Mouse (Mus musculus) hindbrain, postnatal 0 days (tissue): ENCODE measurements at regions not wholly inside any gene's neighbourhood (a gene's known extent, or its start where the extent isn't known, plus 50 kb on each side); places are given as distances from the start of the nearest gene placed in this dataset.

ENCODE experiments used
- ATAC-seq: fragments of 200-750 bp; cut with Nextera tagmentation; 2 replicates; pipeline ENCODE4 v1.8.0; 2017; ENCODE audit warnings: mild to moderate bottlenecking, moderate TSS enrichment, moderate library complexity
- DNase-seq: peaks from one replicate; pipeline ENCODE4 v3.0.0-alpha.2; 2015; ENCODE audit warnings: low spot score
- H3K27ac ChIP-seq: fragments of 300-500 bp; sonication (generic); 2 replicates; pipeline ENCODE4 v1.5.1; 2014; ENCODE audit warnings: mild to moderate bottlenecking
- H3K27me3 ChIP-seq: fragments of 300-500 bp; sonication (generic); 2 replicates; pipeline ENCODE4 v1.6.1; 2014; ENCODE audit warnings: low read length, mixed read lengths; ENCODE audit not compliant: insufficient read depth
- H3K36me3 ChIP-seq: fragments of 300-500 bp; sonication (generic); 2 replicates; pipeline ENCODE4 v1.6.1; 2014; ENCODE audit warnings: low read length, mixed read lengths; ENCODE audit not compliant: insufficient read depth
- H3K4me1 ChIP-seq: fragments of 300-500 bp; sonication (generic); 2 replicates; pipeline ENCODE4 v1.6.1; 2014; ENCODE audit warnings: antibody characterized with exemption, low read length, mixed read lengths; ENCODE audit not compliant: insufficient read depth
- H3K4me2 ChIP-seq: fragments of 300-500 bp; sonication (generic); 2 replicates; pipeline ENCODE4 v1.6.1; 2014; ENCODE audit warnings: low read depth, mild to moderate bottlenecking, low read length, moderate library complexity, mixed read lengths
- H3K4me3 ChIP-seq: fragments of 300-500 bp; sonication (generic); 2 replicates; pipeline ENCODE4 v1.5.1; 2014; ENCODE audit warnings: low read length
- H3K9ac ChIP-seq: fragments of 300-500 bp; sonication (generic); replicated peaks from 2 replicates; pipeline ENCODE4 v1.6.1; 2014; ENCODE audit warnings: mild to moderate bottlenecking, low read length, moderate library complexity, mixed read lengths
- H3K9me3 ChIP-seq: fragments of 300-500 bp; sonication (generic); 2 replicates; pipeline ENCODE4 v1.6.1; 2016; ENCODE audit warnings: low read length, mixed read lengths
- CTCF ChIP-seq: IDR thresholded peaks from 2 replicates; pipeline ENCODE4 v1.5.1; 2016; ENCODE audit warnings: antibody characterized with exemption, control low read depth, low read depth
- WGBS: fragments of 180-500 bp; shearing (Covaris S2); extraction: QIAGEN DNeasy Blood & Tissue Kit; methylation state at CpG from one replicate; pipeline ENCODE4 v1.1.7; 2014; 5-methylcytosine and 5-hydroxymethylcytosine counted together

DNA sequence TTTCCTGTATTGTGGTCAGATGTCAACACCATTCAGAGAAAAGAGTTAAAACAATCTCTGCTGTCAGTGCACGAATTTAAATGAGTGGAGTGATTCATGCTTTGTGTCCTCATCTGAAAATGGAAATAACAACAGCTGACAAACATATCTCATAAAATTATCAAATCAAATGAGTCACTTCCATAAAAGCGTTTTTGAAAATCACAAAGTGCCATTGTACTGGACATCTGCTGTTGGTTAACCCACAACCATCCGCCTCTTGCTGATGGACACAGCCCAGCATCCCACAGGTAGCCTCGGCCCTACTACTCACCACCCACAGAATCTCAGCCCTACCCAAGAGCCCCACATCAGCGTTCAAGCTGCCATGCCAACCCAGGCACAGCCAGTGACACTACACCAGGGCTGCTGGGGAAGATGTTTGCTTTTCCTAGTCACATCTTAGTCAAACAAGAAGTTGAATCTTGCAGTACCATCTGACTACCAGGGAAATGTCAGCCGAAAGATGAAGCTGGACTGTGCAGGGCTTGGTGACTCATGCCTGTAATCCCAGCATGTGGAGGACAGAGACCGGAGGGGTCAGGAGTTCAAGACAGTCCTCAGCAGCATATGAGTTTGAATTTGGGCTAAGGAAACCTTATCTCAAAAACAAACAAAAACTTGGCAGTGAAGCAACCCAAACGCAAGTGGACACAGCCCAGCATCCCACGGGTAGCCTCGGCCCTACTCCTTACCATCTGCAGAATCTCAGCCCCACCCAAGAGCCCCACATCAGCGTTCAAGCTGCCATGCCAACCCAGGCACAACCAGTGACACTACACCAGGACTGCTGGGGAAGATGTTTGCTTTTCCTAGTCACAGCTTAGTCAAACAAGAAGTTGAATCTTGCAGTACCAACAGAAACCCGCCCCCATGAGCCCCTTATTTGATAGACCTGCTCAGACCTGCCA is 131.9 kb upstream of the Noct start:
- no peak overlapping the region for H3K9ac ChIP-seq
- peaks cover 14% of the 10 kb centered on the region for H3K4me1 ChIP-seq
- no peaks in the 10 kb centered on the region for H3K36me3 ChIP-seq
- no peaks in the 10 kb centered on the region for H3K27me3 ChIP-seq
- DNase-seq (no peak), ATAC-seq (no peak)
- no peak overlapping the region for H3K27ac ChIP-seq
- H3K4me2 ChIP-seq = no peak overlapping the region
- TF ChIP-seq CTCF = no peak
- WGBS = 85% methylated on average over 12 of the region's 12 CpGs
- no peaks in the 10 kb centered on the region for H3K9me3 ChIP-seq
- no peak overlapping the region for H3K4me3 ChIP-seq

- H3K4me1 ChIP-seq = peaks cover 7% of the 10 kb centered on the region; the same call in 1 of the 2 replicates
- DNase-seq (peak; percentile 72), ATAC-seq (peak; percentile 67)
- H3K27ac ChIP-seq = peak overlapping the region; percentile 65
- H3K9ac ChIP-seq = no peak overlapping the region; the same call in 1 of the 2 replicates
- no peak for TF ChIP-seq CTCF
- no peaks in the 10 kb centered on the region for H3K36me3 ChIP-seq
- 19% methylated on average over 14 of the region's 14 CpGs for WGBS
- peak overlapping the region; percentile 31; the same call in 1 of the 2 replicates for H3K4me2 ChIP-seq
- H3K27me3 ChIP-seq = no peaks in the 10 kb centered on the region
- H3K9me3 ChIP-seq = no peaks in the 10 kb centered on the region
- no peak overlapping the region for H3K4me3 ChIP-seq
Measured at GRCm38 (mm10) chr3:51095847-51096447, 128.3 kb upstream of the Noct start.

DNA sequence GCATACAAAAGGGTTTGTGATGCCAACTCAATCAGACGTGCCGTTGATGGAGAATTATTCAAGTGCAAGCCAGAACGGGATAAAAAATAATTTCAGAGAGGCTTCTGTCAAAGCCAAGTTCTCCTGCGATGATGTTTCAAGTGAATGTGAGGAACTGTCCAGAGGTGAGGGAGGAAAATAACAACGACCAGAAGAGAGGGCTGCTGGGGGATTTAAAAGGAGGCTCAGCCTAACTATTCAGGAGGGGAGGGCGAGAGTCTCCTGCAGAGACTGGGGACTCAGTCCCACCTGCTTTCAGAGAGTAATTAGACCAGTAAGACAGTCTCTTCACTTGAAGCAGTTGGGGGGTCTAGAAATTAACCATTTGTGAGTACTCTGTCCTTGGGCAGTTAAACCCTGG is 127.7 kb upstream of the Noct start:
- 11% methylated on average over 6 of the region's 6 CpGs for WGBS
- H3K9ac ChIP-seq = no peak overlapping the region
- peak overlapping the region; percentile 65 for H3K27ac ChIP-seq
- ATAC-seq = peak; percentile 67
- H3K4me2 ChIP-seq = peak overlapping the region; percentile 31; the same call in 1 of the 2 replicates
- peaks cover 7% of the 10 kb centered on the region; the same call in 1 of the 2 replicates for H3K4me1 ChIP-seq
- H3K36me3 ChIP-seq = no peaks in the 10 kb centered on the region
- DNase-seq = peak; percentile 44
- no peaks in the 10 kb centered on the region for H3K9me3 ChIP-seq
- no peak for TF ChIP-seq CTCF
- no peaks in the 10 kb centered on the region for H3K27me3 ChIP-seq
- H3K4me3 ChIP-seq = no peak overlapping the region

DNA sequence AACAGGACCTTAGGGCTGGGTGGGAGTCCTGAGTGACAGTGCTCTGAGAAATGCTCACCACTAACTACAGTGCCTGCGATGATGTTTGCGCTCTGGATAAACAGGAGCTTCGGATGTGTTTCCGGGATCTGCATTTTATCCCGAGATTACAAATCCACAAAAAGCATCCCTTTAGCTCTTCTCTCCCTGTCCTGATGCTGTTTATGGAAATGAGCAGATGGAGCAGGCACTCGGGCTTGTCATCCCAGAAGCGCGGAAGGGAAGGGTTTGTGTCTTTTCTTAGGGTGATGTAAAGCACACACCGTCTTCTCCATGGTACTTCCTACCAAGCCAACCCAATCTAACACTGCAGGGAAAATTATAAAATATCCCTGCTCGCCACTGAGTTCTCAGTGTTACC is 126.9 kb upstream of the Noct start:
- no peak for DNase-seq
- WGBS = 67% methylated on average over 10 of the region's 10 CpGs
- ATAC-seq = 0 out of 2 replicates have a peak, but pooled peaks have one; percentile 41
- Histone ChIP-seq H3K36me3 (no peaks in the 10 kb centered on the region), H3K27ac (no peak overlapping the region), H3K4me1 (peaks cover 7% of the 10 kb centered on the region; the same call in 1 of the 2 replicates), H3K4me2 (no peak overlapping the region), H3K27me3 (no peaks in the 10 kb centered on the region), H3K4me3 (no peak overlapping the region), H3K9ac (no peak overlapping the region), H3K9me3 (no peaks in the 10 kb centered on the region)
- TF ChIP-seq CTCF = no peak

DNA sequence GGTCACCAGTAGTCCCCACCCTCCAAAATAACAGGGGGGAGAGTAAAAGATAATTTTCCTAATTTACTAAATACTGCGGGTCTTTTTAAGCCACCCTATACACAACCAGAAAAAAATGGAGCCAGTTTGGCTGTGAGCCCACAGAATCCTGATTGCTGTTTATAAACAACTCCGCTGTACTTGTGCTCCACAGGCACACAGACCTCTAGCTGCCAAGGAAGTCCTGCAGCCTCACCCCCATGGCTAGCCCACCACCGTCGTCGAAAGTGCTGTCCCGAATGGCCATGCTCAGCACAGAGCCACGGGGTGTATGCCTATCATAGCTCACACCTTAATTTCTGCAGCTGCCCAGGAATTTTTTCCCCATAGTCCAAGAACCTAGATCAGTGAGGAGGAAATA is 124.3 kb upstream of the Noct start:
- Histone ChIP-seq H3K27me3 (no peaks in the 10 kb centered on the region), H3K4me1 (peaks cover 7% of the 10 kb centered on the region; the same call in 1 of the 2 replicates), H3K36me3 (no peaks in the 10 kb centered on the region), H3K9me3 (no peaks in the 10 kb centered on the region), H3K27ac (no peak overlapping the region), H3K4me2 (no peak overlapping the region), H3K4me3 (no peak overlapping the region), H3K9ac (no peak overlapping the region)
- DNase-seq (no peak), ATAC-seq (no peak)
- 61% methylated on average over 7 of the region's 7 CpGs for WGBS
- no peak for TF ChIP-seq CTCF

- Histone ChIP-seq H3K4me2 (no peak overlapping the region), H3K4me3 (no peak overlapping the region), H3K4me1 (no peaks in the 10 kb centered on the region), H3K27ac (no peak overlapping the region), H3K9me3 (no peaks in the 10 kb centered on the region), H3K27me3 (no peaks in the 10 kb centered on the region), H3K36me3 (no peaks in the 10 kb centered on the region), H3K9ac (no peak overlapping the region)
- no peak for TF ChIP-seq CTCF
- DNase-seq = no peak
- no peak for ATAC-seq
- WGBS = 34% methylated on average over 12 of the region's 12 CpGs
Measured at GRCm38 (mm10) chr3:51108639-51109202, 115.5 kb upstream of the Noct start.
